Mouse (Mus musculus) T-helper 17 cell (primary cell): ENCODE data around the gene Psmc1.

Source experiments
- in situ Hi-C, 2 experiments: fragments of 300-600 bp; cut with MboI, MseI; formaldehyde crosslinking; loops; 1 replicate in 1 of 2; 2 replicates in 1 of 2; pipeline ENCODE4 v1.15.1; 2025; ENCODE audit warnings: high pct_unique_total_duplicates in 2 of 2

The Psmc1 gene

GRCm38 (mm10) chr12:100167931-100168871, 58.2 kb downstream of the Psmc1 start:
- in situ Hi-C loops, result loop anchor here in 1 of 2 experiments (25.0 kb wide), 1 partner anchor 1906 kb away; the partner anchor contains the start of genes Galc and Gpr65

GRCm38 (mm10) chr12:100172481-100172880, 62.5 kb downstream of the Psmc1 start:
- in situ Hi-C loops, result loop anchor here (10.0 to 25.0 kb wide), 2 partner anchors 312 to 1910 kb away; partner anchors contain the start of genes Galc (in 1 of the 2) and Gpr65 (in 1 of the 2)
